Mouse (Mus musculus): ENCODE data around the gene Spata16. TPM values are rescaled to one million over a fixed set of nuclear protein-coding genes. Genes with fewer than 3 reads are reported as not detected.

Spata16 gene
- polyA plus RNA-seq, 1 experiment from 2014 or later, result not detected

- no peak for ATAC-seq (ENCODE audit: insufficient number of reproducible peaks, low FRiP score, low TSS enrichment, low read depth)
- 76% methylated on average over 6 of the region's 6 CpGs for WGBS
- no peak overlapping the region for H3K9ac ChIP-seq
These were observed 90.1 kb downstream of the Spata16 start for GRCm38 (mm10) chr3:26727526-26727925.

GRCm38 (mm10) chr3:26750492-26750891 lies 113.1 kb downstream of the Spata16 start:
- no peaks in the 10 kb centered on the region for H3K36me3 ChIP-seq
- WGBS, result 85% methylated on average over 2 of the region's 2 CpGs
- H3K27ac ChIP-seq (replicated peaks), result no peak overlapping the region
- no peak overlapping the region for H3K9ac ChIP-seq
- H3K27me3 ChIP-seq, result no peaks in the 10 kb centered on the region
- H3K9me3 ChIP-seq (replicated peaks), result no peaks in the 10 kb centered on the region
- no peak for ATAC-seq (ENCODE audit: insufficient number of reproducible peaks, low FRiP score, low TSS enrichment, low read depth)
- no peaks in the 10 kb centered on the region for H3K4me1 ChIP-seq
- no peak overlapping the region for H3K4me2 ChIP-seq (replicated peaks)
- no peak overlapping the region for H3K4me3 ChIP-seq (replicated peaks)

More at GRCm38 (mm10) chr3:26727526-26727925, 90.1 kb downstream of the Spata16 start:
- Histone ChIP-seq H3K36me3 (no peaks in the 10 kb centered on the region), H3K27me3 (no peaks in the 10 kb centered on the region), H3K4me1 (no peaks in the 10 kb centered on the region), H3K27ac (replicated peaks) (no peak overlapping the region), H3K4me3 (replicated peaks) (no peak overlapping the region), H3K9me3 (replicated peaks) (no peaks in the 10 kb centered on the region), H3K4me2 (replicated peaks) (no peak overlapping the region)

GRCm38 (mm10) chr3:26752441-26752840 lies 115.0 kb downstream of the Spata16 start:
- Histone ChIP-seq H3K4me2 (replicated peaks) (no peak overlapping the region), H3K4me3 (replicated peaks) (no peak overlapping the region), H3K36me3 (no peaks in the 10 kb centered on the region), H3K27ac (replicated peaks) (no peak overlapping the region), H3K27me3 (no peaks in the 10 kb centered on the region), H3K9ac (no peak overlapping the region), H3K9me3 (replicated peaks) (no peaks in the 10 kb centered on the region), H3K4me1 (no peaks in the 10 kb centered on the region)
- ATAC-seq (ENCODE audit: insufficient number of reproducible peaks, low FRiP score, low TSS enrichment, low read depth), result no peak
- WGBS, result 88% methylated on average over 6 of the region's 6 CpGs

GRCm38 (mm10) chr3:26793334-26794101 lies 156.1 kb downstream of the Spata16 start:
- Histone ChIP-seq H3K9me3 (replicated peaks) (no peaks in the 10 kb centered on the region), H3K36me3 (no peaks in the 10 kb centered on the region), H3K27me3 (no peaks in the 10 kb centered on the region), H3K4me2 (replicated peaks) (no peak overlapping the region), H3K4me3 (replicated peaks) (no peak overlapping the region), H3K4me1 (no peaks in the 10 kb centered on the region), H3K27ac (replicated peaks) (no peak overlapping the region), H3K9ac (no peak overlapping the region)
- ATAC-seq (ENCODE audit: insufficient number of reproducible peaks, low FRiP score, low TSS enrichment, low read depth), result no peak
- WGBS, result 38% methylated on average over 12 of the region's 12 CpGs

- no peaks in the 10 kb centered on the region for H3K4me1 ChIP-seq
- H3K4me2 ChIP-seq (replicated peaks), result no peak overlapping the region
- WGBS, result 85% methylated on average over 7 of the region's 7 CpGs
- H3K9me3 ChIP-seq (replicated peaks), result no peaks in the 10 kb centered on the region
- H3K9ac ChIP-seq, result no peak overlapping the region
- no peak overlapping the region for H3K27ac ChIP-seq (replicated peaks)
- H3K36me3 ChIP-seq, result no peaks in the 10 kb centered on the region
- H3K4me3 ChIP-seq (replicated peaks), result no peak overlapping the region
- ATAC-seq (ENCODE audit: insufficient number of reproducible peaks, low FRiP score, low TSS enrichment, low read depth), result no peak
- H3K27me3 ChIP-seq, result no peaks in the 10 kb centered on the region
These were observed 158.6 kb downstream of the Spata16 start for GRCm38 (mm10) chr3:26795851-26796538.

DNA sequence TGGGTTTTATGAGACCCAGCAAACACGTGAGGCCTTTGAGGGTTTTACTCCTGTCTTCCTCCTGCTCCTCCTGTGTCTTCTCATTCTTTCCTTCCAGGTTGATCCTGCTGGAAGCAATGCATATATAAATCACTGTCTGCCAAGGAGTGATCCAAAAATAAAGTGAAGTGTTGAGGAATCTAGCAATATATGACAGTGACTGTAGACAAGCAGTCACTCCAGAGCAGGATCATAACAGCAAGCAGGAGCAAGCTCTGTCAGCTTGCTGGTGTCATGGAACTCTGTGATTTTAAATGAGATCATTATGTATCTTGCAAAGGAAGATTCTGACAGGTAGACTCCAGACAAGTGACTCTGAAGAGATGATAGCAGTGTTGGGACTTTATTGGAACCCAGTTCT lies 159.5 kb downstream of the Spata16 start:
- no peak overlapping the region for H3K27ac ChIP-seq (replicated peaks)
- no peak overlapping the region for H3K9ac ChIP-seq
- 83% methylated on average over 1 of the region's 1 CpGs for WGBS
- no peak for ATAC-seq (ENCODE audit: insufficient number of reproducible peaks, low FRiP score, low TSS enrichment, low read depth)
- no peak overlapping the region for H3K4me3 ChIP-seq (replicated peaks)
- no peaks in the 10 kb centered on the region for H3K36me3 ChIP-seq
- H3K4me1 ChIP-seq, result no peaks in the 10 kb centered on the region
- no peaks in the 10 kb centered on the region for H3K27me3 ChIP-seq
- H3K9me3 ChIP-seq (replicated peaks), result no peaks in the 10 kb centered on the region
- no peak overlapping the region for H3K4me2 ChIP-seq (replicated peaks)

DNA sequence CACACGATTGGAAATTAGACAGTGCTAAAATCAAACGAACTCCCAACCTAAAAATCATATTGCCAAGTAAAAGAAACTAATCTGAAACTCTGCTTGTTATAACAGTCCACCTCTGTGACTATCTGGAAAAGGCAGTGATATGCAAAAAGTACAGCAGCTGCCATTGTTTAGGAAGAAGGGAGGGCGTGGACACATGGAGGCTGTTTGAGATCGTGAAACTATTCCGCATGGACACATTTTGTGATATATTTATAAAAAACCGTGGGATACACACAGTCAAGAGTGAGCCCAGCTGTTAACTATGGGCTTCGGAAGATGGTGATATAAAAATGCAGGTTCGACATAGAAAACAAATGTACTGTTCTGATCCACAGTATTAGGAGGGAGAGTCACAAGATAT lies 176.9 kb downstream of the Spata16 start:
- Histone ChIP-seq H3K9ac (no peak overlapping the region), H3K4me1 (no peaks in the 10 kb centered on the region), H3K27me3 (no peaks in the 10 kb centered on the region), H3K4me2 (replicated peaks) (no peak overlapping the region), H3K9me3 (replicated peaks) (no peaks in the 10 kb centered on the region), H3K27ac (replicated peaks) (no peak overlapping the region), H3K36me3 (no peaks in the 10 kb centered on the region), H3K4me3 (replicated peaks) (no peak overlapping the region)
- WGBS, result 82% methylated on average over 8 of the region's 8 CpGs
- no peak for ATAC-seq (ENCODE audit: insufficient number of reproducible peaks, low FRiP score, low TSS enrichment, low read depth)

GRCm38 (mm10) chr3:26815764-26816163 lies 178.3 kb downstream of the Spata16 start:
- H3K9ac ChIP-seq, result no peak overlapping the region
- no peak for ATAC-seq (ENCODE audit: insufficient number of reproducible peaks, low FRiP score, low TSS enrichment, low read depth)

DNA sequence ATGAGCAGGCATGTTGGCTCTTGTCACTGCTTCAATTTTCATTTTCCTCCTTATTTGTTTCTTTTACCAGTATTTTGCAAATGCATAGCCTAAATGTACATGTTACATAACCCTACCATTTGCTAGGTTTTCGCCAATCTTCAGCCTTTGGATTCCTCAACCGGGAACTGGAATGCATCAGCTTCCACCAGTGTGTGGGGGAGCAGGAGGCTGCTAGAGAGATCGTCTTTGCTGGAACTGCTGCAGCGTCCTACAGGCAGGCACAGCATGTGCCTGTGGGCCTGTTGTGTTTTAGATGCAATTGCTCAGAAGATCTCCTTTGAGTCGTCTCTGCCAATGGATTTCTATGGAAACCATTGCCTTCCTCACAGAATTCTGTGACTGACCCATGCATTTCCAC lies 182.0 kb downstream of the Spata16 start:
- Histone ChIP-seq H3K9me3 (replicated peaks) (no peaks in the 10 kb centered on the region), H3K36me3 (no peaks in the 10 kb centered on the region), H3K9ac (no peak overlapping the region), H3K4me1 (no peaks in the 10 kb centered on the region), H3K4me3 (replicated peaks) (no peak overlapping the region), H3K27ac (replicated peaks) (no peak overlapping the region), H3K27me3 (no peaks in the 10 kb centered on the region), H3K4me2 (replicated peaks) (no peak overlapping the region)
- WGBS, result 46% methylated on average over 5 of the region's 5 CpGs
- ATAC-seq (ENCODE audit: insufficient number of reproducible peaks, low FRiP score, low TSS enrichment, low read depth), result no peak

More at GRCm38 (mm10) chr3:26815764-26816163, 178.3 kb downstream of the Spata16 start:
- Histone ChIP-seq H3K4me1 (no peaks in the 10 kb centered on the region), H3K4me3 (replicated peaks) (no peak overlapping the region), H3K4me2 (replicated peaks) (no peak overlapping the region), H3K27ac (replicated peaks) (no peak overlapping the region), H3K27me3 (no peaks in the 10 kb centered on the region), H3K9me3 (replicated peaks) (no peaks in the 10 kb centered on the region), H3K36me3 (no peaks in the 10 kb centered on the region)
- WGBS, result 90% methylated on average over 5 of the region's 5 CpGs

DNA sequence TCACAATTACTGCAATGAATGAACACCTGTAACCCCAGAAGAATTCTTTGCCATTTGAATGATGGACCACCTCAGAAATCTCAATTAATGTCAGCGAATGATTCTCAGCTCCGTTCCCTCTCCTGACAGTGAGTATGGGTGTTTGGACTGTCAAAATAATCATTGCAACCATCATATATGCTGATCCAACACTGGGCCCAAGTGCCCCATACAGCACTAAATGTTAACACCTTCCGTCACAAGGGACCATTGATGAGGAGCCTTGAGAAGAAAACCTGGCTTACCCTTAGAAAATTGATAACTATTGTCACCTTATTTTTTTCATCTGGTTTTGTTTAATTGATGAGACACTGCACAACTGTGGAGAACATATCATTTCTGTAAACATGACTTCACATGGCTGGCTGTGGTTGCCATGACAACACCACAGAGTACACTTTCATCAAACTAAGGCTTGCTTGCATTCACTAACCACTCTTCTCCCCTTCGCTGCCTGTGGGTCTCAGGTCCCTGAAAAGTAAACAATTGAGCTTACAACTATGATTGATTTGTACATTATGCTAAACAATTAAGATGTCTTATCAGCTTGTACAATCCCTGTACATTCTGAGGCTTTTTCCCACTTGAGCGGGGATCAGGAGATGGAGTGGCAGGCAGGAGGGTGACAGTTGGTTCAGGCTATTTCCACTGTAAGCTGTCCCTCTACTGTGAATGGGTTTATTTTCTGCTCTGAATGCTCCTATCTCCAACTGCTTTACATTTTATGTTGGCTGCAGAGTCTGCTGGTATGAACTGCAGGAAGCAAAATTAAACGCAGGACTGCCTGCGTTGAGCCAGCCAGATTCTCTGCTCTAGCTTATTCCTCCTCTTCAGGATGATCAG lies 189.8 kb downstream of the Spata16 start:
- H3K27me3 ChIP-seq, result no peaks in the 10 kb centered on the region
- H3K9me3 ChIP-seq (replicated peaks), result no peaks in the 10 kb centered on the region
- H3K4me1 ChIP-seq, result no peaks in the 10 kb centered on the region
- H3K36me3 ChIP-seq, result no peaks in the 10 kb centered on the region
- H3K27ac ChIP-seq (replicated peaks), result no peak overlapping the region
- no peak for ATAC-seq (ENCODE audit: insufficient number of reproducible peaks, low FRiP score, low TSS enrichment, low read depth)
- no peak overlapping the region for H3K9ac ChIP-seq
- H3K4me2 ChIP-seq (replicated peaks), result no peak overlapping the region
- 78% methylated on average over 7 of the region's 7 CpGs for WGBS
- no peak overlapping the region for H3K4me3 ChIP-seq (replicated peaks)

DNA sequence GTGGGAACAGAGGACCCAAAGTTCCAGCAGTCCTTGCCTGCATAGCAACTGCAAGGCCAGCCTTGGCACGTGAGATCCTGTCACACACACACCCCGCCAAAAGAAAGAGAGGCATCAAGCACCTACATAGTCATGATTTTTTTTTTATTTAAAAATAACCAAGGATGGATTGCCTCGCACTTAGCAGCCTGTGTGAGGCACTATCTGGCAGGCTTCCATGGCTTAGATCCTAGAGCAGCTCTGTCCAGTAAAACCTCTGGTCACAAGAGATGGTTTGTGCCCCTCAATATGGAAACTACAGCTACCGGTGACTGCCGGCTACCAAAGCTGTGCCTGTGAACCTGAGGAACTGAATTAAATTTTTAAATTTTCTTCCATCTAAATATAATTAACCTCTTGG lies 195.5 kb downstream of the Spata16 start:
- no peak overlapping the region for H3K27ac ChIP-seq (replicated peaks)
- no peaks in the 10 kb centered on the region for H3K36me3 ChIP-seq
- 84% methylated on average over 5 of the region's 5 CpGs for WGBS
- no peaks in the 10 kb centered on the region for H3K4me1 ChIP-seq
- no peaks in the 10 kb centered on the region for H3K9me3 ChIP-seq (replicated peaks)
- no peak for ATAC-seq (ENCODE audit: insufficient number of reproducible peaks, low FRiP score, low TSS enrichment, low read depth)
- no peaks in the 10 kb centered on the region for H3K27me3 ChIP-seq
- H3K4me2 ChIP-seq (replicated peaks), result no peak overlapping the region
- H3K4me3 ChIP-seq (replicated peaks), result no peak overlapping the region
- no peak overlapping the region for H3K9ac ChIP-seq

Measured in embryonic facial prominence, embryonic 15.5 days (tissue).